Mouse (Mus musculus): ENCODE results near the gene Rnase11. TPM values are rescaled to one million over a fixed set of nuclear protein-coding genes. Genes with fewer than 3 reads are reported as not detected.
"Not testable (repeated sequence)": the region's sequence is repeated elsewhere in the genome, so short reads cannot be mapped to it uniquely, and the experiment has no call there.

Rnase11 gene
- total RNA-seq (2021) = not detected
- long read RNA-seq, experiment 1 = 0 reads
- long read RNA-seq, experiment 2 = 0 reads

GRCm38 (mm10) chr14:51050063-51050462 is at the start of gene Rnase11:
TSS of gene Rnase11 (minus strand) at chr14:51050163.
- intact Hi-C loops (cut with DNase I) = no loop called here
- DNase-seq = no peak
- no peak within 1 kb of the TSS for H3K27ac ChIP-seq
- TF ChIP-seq CTCF (IDR thresholded peaks at IDR 0.05) = no peak
- no peak within 1 kb of the TSS for H3K4me3 ChIP-seq

GRCm38 (mm10) chr14:51098921-51099320 is 49.0 kb upstream of the Rnase11 start:
- Histone ChIP-seq H3K4me3 (no peak overlapping the region), H3K27ac (no peak overlapping the region)
- DNase-seq = no peak
- no peak for TF ChIP-seq CTCF (IDR thresholded peaks at IDR 0.05)
- intact Hi-C loops (cut with DNase I) = loop anchor here (5.0 kb wide), 1 partner anchor 72 kb away; no protein-coding TSS in a partner anchor

- peak; percentile 77 for TF ChIP-seq CTCF (IDR thresholded peaks at IDR 0.05)
- H3K4me3 ChIP-seq, H3K27ac ChIP-seq: not testable (repeated sequence)
- DNase-seq = peak; percentile 44
- intact Hi-C loops (cut with DNase I) = loop anchor here (5.0 kb wide), 1 partner anchor 71 kb away; no protein-coding TSS in a partner anchor
These were observed 48.3 kb upstream of the Rnase11 start for GRCm38 (mm10) chr14:51098300-51098699.

GRCm38 (mm10) chr14:51095736-51096524 is 46.0 kb upstream of the Rnase11 start:
- peak overlapping the region; percentile 56; the same call in 1 of the 2 replicates for H3K4me3 ChIP-seq
- no peak overlapping the region for H3K27ac ChIP-seq
- intact Hi-C loops (cut with DNase I) = loop anchor here (5.0 kb wide), 1 partner anchor 69 kb away; no protein-coding TSS in a partner anchor
- no peak for TF ChIP-seq CTCF (IDR thresholded peaks at IDR 0.05)
- no peak for DNase-seq

- no peak for DNase-seq
- intact Hi-C loops (cut with DNase I) = loop anchor here (5.0 kb wide), 1 partner anchor 68 kb away; no protein-coding TSS in a partner anchor
- no peak for TF ChIP-seq CTCF (IDR thresholded peaks at IDR 0.05)
- Histone ChIP-seq H3K27ac (peak overlapping the region; percentile 79), H3K4me3 (peak overlapping the region; percentile 56)
These were observed 45.0 kb upstream of the Rnase11 start for GRCm38 (mm10) chr14:51094921-51095320.

GRCm38 (mm10) chr14:51094096-51094875 is 44.3 kb upstream of the Rnase11 start:
- Histone ChIP-seq H3K4me3 (peak overlapping the region; percentile 56), H3K27ac (peak overlapping the region; percentile 79)
- intact Hi-C loops (cut with DNase I) = no loop called here
- peak; percentile 68 for DNase-seq
- no peak for TF ChIP-seq CTCF (IDR thresholded peaks at IDR 0.05)

- peak overlapping the region; percentile 56 for H3K4me3 ChIP-seq
- DNase-seq = peak; percentile 35
- intact Hi-C loops (cut with DNase I) = no loop called here
- no peak for TF ChIP-seq CTCF (IDR thresholded peaks at IDR 0.05)
- H3K27ac ChIP-seq = peak overlapping the region; percentile 79
These were observed 43.5 kb upstream of the Rnase11 start for GRCm38 (mm10) chr14:51093496-51093895.

GRCm38 (mm10) chr14:51092073-51092620 is 42.2 kb upstream of the Rnase11 start:
- TF ChIP-seq CTCF (IDR thresholded peaks at IDR 0.05) = no peak
- peak overlapping the region; percentile 87 for H3K4me3 ChIP-seq
- H3K27ac ChIP-seq = peak overlapping the region; percentile 86
- peak; percentile 23 for DNase-seq
- intact Hi-C loops (cut with DNase I) = no loop called here

- no peak for TF ChIP-seq CTCF (IDR thresholded peaks at IDR 0.05)
- peak within 1 kb of the TSS; percentile 86 for H3K27ac ChIP-seq
- peak; percentile 85 for DNase-seq
- peak within 1 kb of the TSS; percentile 87 for H3K4me3 ChIP-seq
- intact Hi-C loops (cut with DNase I) = no loop called here
These were observed 41.2 kb upstream of the Rnase11 start, which contains the start of the genes Rnase4 and Ang for GRCm38 (mm10) chr14:51090921-51091900. TSS of gene Rnase4 (plus strand) at chr14:51091077. TSS of gene Ang (plus strand) at chr14:51091150.

GRCm38 (mm10) chr14:51090077-51090781 is 40.3 kb upstream of the Rnase11 start:
- DNase-seq = peak; percentile 81
- no peak for TF ChIP-seq CTCF (IDR thresholded peaks at IDR 0.05)
- Histone ChIP-seq H3K27ac (peak overlapping the region; percentile 86), H3K4me3 (peak overlapping the region; percentile 87)
- intact Hi-C loops (cut with DNase I) = no loop called here

GRCm38 (mm10) chr14:51089674-51090076 is 39.7 kb upstream of the Rnase11 start:
- intact Hi-C loops (cut with DNase I) = loop anchor here (1.0 to 2.0 kb wide), 2 partner anchors 24 to 283 kb away; partner anchors contain the start of genes Ccnb1ip1 and Parp2
- DNase-seq = peak; percentile 21
- Histone ChIP-seq H3K4me3 (peak overlapping the region; percentile 87), H3K27ac (peak overlapping the region; percentile 86)
- no peak for TF ChIP-seq CTCF (IDR thresholded peaks at IDR 0.05)

All from gastrocnemius, adult 2 months (tissue).